Mouse (Mus musculus) liver, embryonic 15.5 days (tissue): ENCODE results near the gene Cysltr1. TPM values are rescaled to one million over a fixed set of nuclear protein-coding genes. Genes with fewer than 3 reads are reported as not detected.

Experiments
- ATAC-seq: fragments of 200-750 bp; cut with Nextera tagmentation; 2 replicates; pipeline ENCODE4 v1.8.0; 2017; ENCODE audit warnings: moderate number of reproducible peaks, mild to moderate bottlenecking, moderate library complexity; ENCODE audit not compliant: insufficient read depth
- H3K27ac ChIP-seq: fragments of 300-500 bp; sonication (generic); replicated peaks from 2 replicates; pipeline ENCODE4 v1.5.1; 2015; ENCODE audit warnings: mild to moderate bottlenecking, inconsistent platforms
- H3K27me3 ChIP-seq: fragments of 300-500 bp; sonication (generic); 2 replicates; pipeline ENCODE4 v1.6.1; 2015; ENCODE audit warnings: mild to moderate bottlenecking, inconsistent platforms
- H3K36me3 ChIP-seq: fragments of 300-500 bp; sonication (generic); replicated peaks from 2 replicates; pipeline ENCODE4 v1.6.1; 2015; ENCODE audit warnings: moderate library complexity, mild to moderate bottlenecking, inconsistent platforms
- H3K4me1 ChIP-seq: fragments of 300-500 bp; sonication (generic); replicated peaks from 2 replicates; pipeline ENCODE4 v1.6.1; 2015; ENCODE audit warnings: inconsistent platforms
- H3K4me2 ChIP-seq: fragments of 300-500 bp; sonication (generic); 2 replicates; pipeline ENCODE4 v1.6.1; 2015; ENCODE audit warnings: moderate library complexity, mild to moderate bottlenecking, inconsistent platforms
- H3K4me3 ChIP-seq: fragments of 300-500 bp; sonication (generic); replicated peaks from 2 replicates; pipeline ENCODE4 v1.5.1; 2015; ENCODE audit warnings: mild to moderate bottlenecking, inconsistent platforms
- H3K9ac ChIP-seq: fragments of 300-500 bp; sonication (generic); 2 replicates; pipeline ENCODE4 v1.6.1; 2015; ENCODE audit warnings: moderate library complexity, mild to moderate bottlenecking, inconsistent platforms
- H3K9me3 ChIP-seq: fragments of 300-500 bp; sonication (generic); replicated peaks from 2 replicates; pipeline ENCODE4 v1.6.1; 2016; ENCODE audit warnings: inconsistent platforms
- WGBS: fragments of 180-500 bp; shearing (Covaris S2); methylation state at CpG from one replicate; pipeline ENCODE4 v1.1.7; 2015; ENCODE audit warnings: mixed read lengths; ENCODE audit not compliant: insufficient replicate concordance; 5-methylcytosine and 5-hydroxymethylcytosine counted together
- polyA plus RNA-seq: library from polyadenylated mRNA; unstranded; fragments of >200 nt; fragmentation: Nextera tagmentation; extraction: Ambion mirVana; gene quantifications from 2 replicates; pipeline ENCODE4 v1.2.1, GENCODE M21; 2015

Cysltr1 gene
- polyA plus RNA-seq, result 1.4 and 1.7 TPM in 2 replicates

- ATAC-seq, result no peak
- no peak within 1 kb of the TSS for H3K4me3 ChIP-seq
- no peaks in the 10 kb centered on the region for H3K27me3 ChIP-seq
- 13% methylated on average over 6 of the region's 6 CpGs for WGBS
- H3K4me2 ChIP-seq, result no peak within 1 kb of the TSS
- no peak within 1 kb of the TSS for H3K27ac ChIP-seq
- no peak within 1 kb of the TSS for H3K9ac ChIP-seq
- no peaks in the 10 kb centered on the region for H3K36me3 ChIP-seq
- no peaks in the 10 kb centered on the region for H3K4me1 ChIP-seq
- no peaks in the 10 kb centered on the region for H3K9me3 ChIP-seq
Measured at GRCm38 (mm10) chrX:106603386-106603785, at the start of gene Cysltr1. Gene Cysltr1, minus strand, starts transcription at chrX:106603679.

- no peak overlapping the region for H3K4me2 ChIP-seq
- no peak for ATAC-seq
- no peaks in the 10 kb centered on the region for H3K36me3 ChIP-seq
- no peaks in the 10 kb centered on the region for H3K9me3 ChIP-seq
- H3K4me3 ChIP-seq, result no peak overlapping the region
- no peaks in the 10 kb centered on the region for H3K4me1 ChIP-seq
- H3K9ac ChIP-seq, result no peak overlapping the region
- no peak overlapping the region for H3K27ac ChIP-seq
- no peaks in the 10 kb centered on the region for H3K27me3 ChIP-seq
- 44% methylated on average over 3 of the region's 3 CpGs for WGBS
Measured at GRCm38 (mm10) chrX:106634799-106635541, 31.5 kb upstream of the Cysltr1 start.

DNA sequence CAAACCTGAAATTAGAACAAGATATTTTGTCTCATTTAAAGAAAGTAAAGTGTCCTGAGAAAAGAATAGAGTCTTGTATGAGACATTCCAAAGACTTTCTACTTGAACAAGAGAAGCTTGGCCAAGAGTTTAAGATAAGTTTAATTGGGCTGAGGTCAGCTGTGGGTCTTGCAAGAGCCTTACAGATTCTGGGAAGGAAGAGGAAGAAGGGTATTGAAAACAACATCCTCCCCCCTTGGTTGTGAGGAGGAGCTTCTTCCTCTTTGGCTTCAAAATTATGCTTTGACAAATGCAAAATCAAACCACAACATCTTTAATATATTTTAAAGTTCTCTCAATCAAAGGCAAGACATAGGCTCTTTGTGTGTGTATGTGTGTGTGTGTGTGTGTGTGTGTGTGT is 30.1 kb upstream of the Cysltr1 start:
- H3K9me3 ChIP-seq, result no peaks in the 10 kb centered on the region
- H3K4me3 ChIP-seq, result no peak overlapping the region
- ATAC-seq, result no peak
- no peaks in the 10 kb centered on the region for H3K4me1 ChIP-seq
- no peak overlapping the region for H3K4me2 ChIP-seq
- no peak overlapping the region for H3K27ac ChIP-seq
- no peak overlapping the region for H3K9ac ChIP-seq
- H3K36me3 ChIP-seq, result no peaks in the 10 kb centered on the region
- H3K27me3 ChIP-seq, result no peaks in the 10 kb centered on the region

GRCm38 (mm10) chrX:106628514-106628913 is 25.0 kb upstream of the Cysltr1 start:
- Histone ChIP-seq H3K9ac (no peak overlapping the region), H3K4me1 (no peaks in the 10 kb centered on the region), H3K9me3 (no peaks in the 10 kb centered on the region), H3K4me3 (no peak overlapping the region), H3K36me3 (no peaks in the 10 kb centered on the region), H3K27me3 (no peaks in the 10 kb centered on the region), H3K27ac (no peak overlapping the region), H3K4me2 (no peak overlapping the region)
- 35% methylated on average over 1 of the region's 1 CpGs for WGBS
- no peak for ATAC-seq

- H3K4me2 ChIP-seq, result no peak overlapping the region
- H3K27ac ChIP-seq, result no peak overlapping the region
- ATAC-seq, result no peak
- no peaks in the 10 kb centered on the region for H3K27me3 ChIP-seq
- no peaks in the 10 kb centered on the region for H3K36me3 ChIP-seq
- H3K9me3 ChIP-seq, result no peaks in the 10 kb centered on the region
- no peaks in the 10 kb centered on the region for H3K4me1 ChIP-seq
- WGBS, result 27% methylated on average over 3 of the region's 3 CpGs
- no peak overlapping the region for H3K9ac ChIP-seq
- H3K4me3 ChIP-seq, result no peak overlapping the region
Measured at GRCm38 (mm10) chrX:106623667-106624066, 20.2 kb upstream of the Cysltr1 start.

- Histone ChIP-seq H3K27me3 (no peaks in the 10 kb centered on the region), H3K4me3 (no peak overlapping the region), H3K36me3 (no peaks in the 10 kb centered on the region), H3K4me2 (no peak overlapping the region), H3K27ac (no peak overlapping the region), H3K4me1 (no peaks in the 10 kb centered on the region), H3K9ac (no peak overlapping the region), H3K9me3 (no peaks in the 10 kb centered on the region)
- no peak for ATAC-seq
- 17% methylated on average over 1 of the region's 1 CpGs for WGBS
Measured at GRCm38 (mm10) chrX:106622512-106622911, 19.0 kb upstream of the Cysltr1 start.

DNA sequence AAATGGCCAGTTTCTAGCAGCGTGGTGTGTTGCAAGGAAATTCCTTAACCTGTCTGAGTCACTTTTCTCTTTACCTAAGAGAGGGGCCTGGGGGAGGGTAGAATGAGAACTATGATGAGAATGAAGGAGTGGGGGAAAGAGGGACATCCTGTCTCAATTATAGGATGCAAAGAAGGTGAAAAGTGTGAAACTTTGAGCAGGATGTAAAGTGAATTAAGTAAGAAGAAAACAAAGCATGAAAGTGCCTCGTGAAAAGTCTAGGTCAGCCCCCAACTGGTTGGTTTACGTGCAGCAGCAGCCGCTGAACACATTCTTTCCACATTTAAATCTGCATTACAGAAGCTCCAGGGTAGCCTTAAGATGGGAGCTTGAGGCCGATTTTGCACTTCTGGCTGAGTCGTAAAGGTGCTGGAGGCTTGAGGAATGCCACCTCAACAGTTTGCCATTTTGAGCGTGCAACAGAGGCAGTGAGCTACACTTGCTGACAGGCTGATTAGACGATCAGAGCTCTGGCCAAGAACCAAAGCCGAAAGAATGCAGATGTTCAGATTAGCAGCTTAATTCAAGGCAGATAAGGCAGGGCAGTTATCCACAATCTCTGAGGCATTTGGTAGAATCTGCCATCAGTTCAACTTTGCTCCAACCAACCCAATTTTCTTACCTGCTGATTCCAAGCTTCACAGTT is 763 bp downstream of the Cysltr1 start:
- Histone ChIP-seq H3K4me2 (no peak overlapping the region), H3K9ac (no peak overlapping the region), H3K36me3 (no peaks in the 10 kb centered on the region), H3K4me1 (no peaks in the 10 kb centered on the region), H3K4me3 (no peak overlapping the region), H3K9me3 (no peaks in the 10 kb centered on the region), H3K27ac (no peak overlapping the region), H3K27me3 (no peaks in the 10 kb centered on the region)
- 20% methylated on average over 9 of the region's 9 CpGs for WGBS
- no peak for ATAC-seq

- no peaks in the 10 kb centered on the region for H3K27me3 ChIP-seq
- H3K4me1 ChIP-seq, result no peaks in the 10 kb centered on the region
- no peak overlapping the region for H3K9ac ChIP-seq
- H3K4me3 ChIP-seq, result no peak overlapping the region
- WGBS, result 42% methylated on average over 1 of the region's 1 CpGs
- H3K27ac ChIP-seq, result no peak overlapping the region
- no peak overlapping the region for H3K4me2 ChIP-seq
- H3K9me3 ChIP-seq, result no peaks in the 10 kb centered on the region
- no peaks in the 10 kb centered on the region for H3K36me3 ChIP-seq
- no peak for ATAC-seq
Measured at GRCm38 (mm10) chrX:106595904-106596303, 7.6 kb downstream of the Cysltr1 start.

GRCm38 (mm10) chrX:106593914-106594313 is 9.6 kb downstream of the Cysltr1 start:
- no peak overlapping the region for H3K4me3 ChIP-seq
- H3K4me1 ChIP-seq, result no peaks in the 10 kb centered on the region
- H3K9me3 ChIP-seq, result no peaks in the 10 kb centered on the region
- H3K4me2 ChIP-seq, result no peak overlapping the region
- H3K27ac ChIP-seq, result no peak overlapping the region
- H3K9ac ChIP-seq, result no peak overlapping the region
- no peak for ATAC-seq
- no peaks in the 10 kb centered on the region for H3K27me3 ChIP-seq
- no peaks in the 10 kb centered on the region for H3K36me3 ChIP-seq

DNA sequence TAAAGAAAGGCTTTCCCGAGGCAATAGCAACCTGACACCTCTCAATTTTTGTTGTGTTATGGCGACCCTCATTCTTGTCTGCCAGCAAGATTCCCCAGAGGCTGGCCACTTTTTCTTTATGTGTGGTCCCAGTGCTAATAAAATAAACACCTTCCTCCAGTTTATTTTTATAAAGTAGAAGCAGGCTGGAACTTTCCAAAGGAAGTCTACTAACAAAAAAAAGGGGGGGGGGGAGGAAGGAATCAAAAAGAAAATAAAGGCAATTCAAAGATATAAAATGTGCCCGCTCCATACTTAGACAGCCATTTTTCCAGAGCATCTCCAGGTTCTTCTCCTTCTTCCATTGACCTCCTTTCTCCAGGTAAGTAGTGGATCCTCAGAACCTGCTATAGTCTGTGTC is 20.6 kb downstream of the Cysltr1 start, which contains the start of gene Gm5127:
Gm5127 (plus strand) TSS at position 301 of the 400 bp plus-strand sequence.
- WGBS, result 49% methylated on average over 3 of the region's 3 CpGs
- H3K4me3 ChIP-seq, result no peak within 1 kb of the TSS
- no peaks in the 10 kb centered on the region for H3K4me1 ChIP-seq
- no peaks in the 10 kb centered on the region for H3K36me3 ChIP-seq
- no peak within 1 kb of the TSS for H3K27ac ChIP-seq
- no peaks in the 10 kb centered on the region for H3K27me3 ChIP-seq
- no peak within 1 kb of the TSS for H3K4me2 ChIP-seq
- ATAC-seq, result no peak
- H3K9me3 ChIP-seq, result no peaks in the 10 kb centered on the region
- H3K9ac ChIP-seq, result no peak within 1 kb of the TSS

DNA sequence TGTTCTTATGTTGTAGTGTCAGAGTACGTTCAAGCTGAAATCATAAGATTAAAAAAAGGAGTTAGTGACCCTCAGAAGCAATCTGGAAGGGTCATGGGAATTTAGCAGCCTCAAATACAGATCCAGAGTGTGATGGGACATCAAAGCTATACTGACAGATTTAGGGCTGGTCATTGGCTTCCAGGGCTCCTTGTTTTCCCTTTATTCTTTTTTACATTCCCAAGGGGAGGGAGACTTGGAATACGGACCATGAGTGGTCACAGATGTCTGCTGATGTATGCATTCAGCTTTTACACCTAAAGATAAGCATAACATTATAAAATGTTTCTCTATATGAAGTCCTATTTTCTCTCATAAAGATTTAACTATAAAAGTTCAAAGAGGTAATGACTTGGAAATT is 21.3 kb downstream of the Cysltr1 start:
- Histone ChIP-seq H3K4me2 (no peak overlapping the region), H3K9me3 (no peaks in the 10 kb centered on the region), H3K4me3 (no peak overlapping the region), H3K27ac (no peak overlapping the region), H3K9ac (no peak overlapping the region), H3K36me3 (no peaks in the 10 kb centered on the region), H3K27me3 (no peaks in the 10 kb centered on the region), H3K4me1 (no peaks in the 10 kb centered on the region)
- ATAC-seq, result no peak
- 27% methylated on average over 2 of the region's 2 CpGs for WGBS

- no peaks in the 10 kb centered on the region for H3K27me3 ChIP-seq
- no peak overlapping the region for H3K4me3 ChIP-seq
- H3K27ac ChIP-seq, result no peak overlapping the region
- ATAC-seq, result no peak
- H3K36me3 ChIP-seq, result no peaks in the 10 kb centered on the region
- no peaks in the 10 kb centered on the region for H3K9me3 ChIP-seq
- H3K9ac ChIP-seq, result no peak overlapping the region
- H3K4me1 ChIP-seq, result no peaks in the 10 kb centered on the region
- no peak overlapping the region for H3K4me2 ChIP-seq
Measured at GRCm38 (mm10) chrX:106580410-106580809, 23.1 kb downstream of the Cysltr1 start.
